Mouse (Mus musculus) ZHBTc4 (cell line): ENCODE measurements around the gene Plxnb2.

ENCODE experiments used
- DNase-seq: peaks from one replicate; pipeline ENCODE4 v3.0.0-alpha.2; 2011; ENCODE audit warnings: low read depth, low spot score

Plxnb2 gene

DNA sequence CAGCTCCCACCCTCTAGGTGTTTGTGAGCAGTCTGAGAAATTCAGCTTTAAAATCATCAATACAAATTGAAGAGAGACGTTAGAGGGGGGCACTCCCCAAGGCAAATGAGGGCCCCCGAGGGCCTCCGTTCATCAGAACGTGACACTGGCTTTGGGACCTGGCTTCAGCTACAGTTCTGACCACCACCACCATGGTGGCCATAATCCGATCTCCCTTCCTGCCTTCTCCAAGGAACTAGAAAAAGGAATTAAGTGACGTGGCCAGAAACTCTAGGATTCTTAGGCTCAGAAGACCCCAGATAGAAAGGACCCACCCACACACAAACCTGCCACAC, 991 bp downstream of the Plxnb2 start:
- no peak for DNase-seq

DNA sequence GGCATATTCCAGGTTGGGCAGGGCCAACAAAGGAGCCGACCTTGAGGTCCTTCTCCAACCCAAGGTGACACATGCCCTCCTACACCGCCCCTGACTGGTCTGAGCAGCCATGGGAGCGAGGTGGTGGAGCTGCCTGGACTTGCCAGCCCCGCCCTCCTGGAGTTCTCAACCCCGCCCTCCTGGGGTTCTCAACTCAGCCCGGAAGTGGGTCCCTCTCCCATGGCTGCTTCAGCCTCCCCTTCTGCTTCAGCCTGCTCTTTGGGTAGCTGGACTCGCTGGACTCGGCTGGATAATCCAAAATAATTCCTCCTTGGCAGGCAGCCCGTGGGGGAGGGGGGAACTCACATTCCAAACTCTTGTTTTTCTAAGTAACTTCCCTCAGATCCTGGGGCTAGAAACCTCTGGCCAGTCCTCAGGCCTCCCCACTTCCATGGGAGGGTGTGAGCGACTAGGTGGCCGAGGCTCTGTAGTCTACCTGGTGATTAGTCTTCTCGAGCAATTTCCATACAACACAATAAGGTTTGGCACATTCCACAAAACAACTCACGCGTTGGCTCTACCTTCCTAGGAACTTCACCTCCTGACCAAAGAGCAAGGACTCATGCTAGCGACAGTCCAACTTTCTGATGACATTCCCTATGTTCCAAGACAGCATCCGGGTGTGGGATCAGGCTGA, 1.5 kb downstream of the Plxnb2 start:
- peak; percentile 97 for DNase-seq

DNA sequence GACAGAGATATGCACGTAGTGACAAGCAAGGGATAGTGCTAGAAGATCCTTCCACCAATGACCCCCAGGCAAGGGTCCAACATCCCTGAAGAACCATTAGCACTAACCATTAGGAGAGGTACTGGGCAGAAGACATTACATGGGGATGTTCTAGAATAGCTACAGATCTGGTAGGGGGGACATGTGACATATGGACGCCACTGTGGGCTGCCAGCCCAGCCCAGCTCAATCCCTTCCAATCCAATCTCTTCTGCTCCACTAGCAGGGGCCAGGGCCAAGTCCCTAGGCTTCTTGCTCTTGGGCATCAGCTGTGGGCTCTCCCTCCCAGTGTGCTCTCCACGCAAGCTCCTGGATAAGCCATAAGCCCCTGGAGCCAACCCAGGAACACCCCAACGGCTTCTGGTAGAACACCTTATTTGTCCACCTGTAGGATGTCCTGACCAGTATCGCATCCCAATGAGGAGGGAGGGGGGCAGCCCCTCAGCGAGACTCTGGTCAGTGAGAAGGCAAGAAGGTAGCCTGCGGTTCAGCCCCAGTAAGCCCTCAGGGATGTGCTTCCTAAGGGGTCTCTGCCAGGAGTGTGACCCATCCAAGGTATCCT, 2.2 kb downstream of the Plxnb2 start:
- no peak for DNase-seq

DNA sequence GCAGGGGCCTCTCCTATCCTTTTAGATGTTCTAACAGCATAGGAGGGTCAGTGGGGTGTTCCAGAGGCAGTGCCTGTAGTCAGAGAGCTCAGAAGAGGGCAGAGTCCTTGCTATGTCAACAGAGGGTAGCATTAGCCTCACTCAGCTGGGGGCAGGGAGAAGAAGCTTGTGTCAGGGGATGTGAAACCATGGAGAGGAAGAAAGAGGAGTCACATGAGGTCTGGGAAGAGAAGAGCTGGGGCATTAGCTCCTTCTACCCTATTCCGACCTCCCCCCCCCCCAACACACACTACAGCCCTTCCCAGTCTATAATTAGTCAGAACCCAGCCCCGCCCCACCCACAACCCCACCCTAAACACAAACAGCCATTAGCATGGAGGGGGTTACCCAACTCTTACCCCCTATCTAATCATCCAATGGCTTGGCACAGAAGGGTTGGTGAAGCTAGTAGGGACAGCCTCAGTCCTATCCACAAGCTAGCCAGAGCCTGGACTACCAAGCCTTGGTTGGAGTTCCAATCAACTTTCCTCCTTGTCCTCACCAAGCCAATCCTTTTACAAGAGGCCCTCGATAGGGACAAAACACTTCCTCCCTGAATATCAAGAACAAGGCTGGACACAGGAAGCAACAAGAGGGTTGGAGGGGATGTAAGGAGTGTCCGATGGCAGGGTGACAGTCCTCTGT, 2.9 kb downstream of the Plxnb2 start:
- DNase-seq, result no peak

DNA sequence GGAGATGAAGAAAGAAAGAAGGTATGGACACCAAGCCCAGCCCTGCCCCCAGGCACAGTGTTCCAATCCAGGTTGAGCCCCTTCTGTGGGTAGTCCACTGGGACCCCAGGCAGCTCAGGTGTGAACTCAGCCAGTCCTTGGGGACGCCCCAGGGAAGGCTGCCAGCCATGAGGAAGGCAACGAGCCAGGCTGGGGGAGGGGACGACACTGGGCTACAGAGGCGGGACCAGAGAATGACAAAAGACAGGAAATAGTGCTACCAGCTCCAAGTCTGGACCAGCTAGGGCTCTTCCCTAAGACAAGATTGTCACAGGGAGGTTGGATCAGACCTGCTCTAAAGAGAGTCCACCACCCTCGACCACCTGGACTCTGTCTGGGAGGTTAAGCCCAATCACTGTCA, 3.5 kb downstream of the Plxnb2 start:
- peak; percentile 88 for DNase-seq

DNA sequence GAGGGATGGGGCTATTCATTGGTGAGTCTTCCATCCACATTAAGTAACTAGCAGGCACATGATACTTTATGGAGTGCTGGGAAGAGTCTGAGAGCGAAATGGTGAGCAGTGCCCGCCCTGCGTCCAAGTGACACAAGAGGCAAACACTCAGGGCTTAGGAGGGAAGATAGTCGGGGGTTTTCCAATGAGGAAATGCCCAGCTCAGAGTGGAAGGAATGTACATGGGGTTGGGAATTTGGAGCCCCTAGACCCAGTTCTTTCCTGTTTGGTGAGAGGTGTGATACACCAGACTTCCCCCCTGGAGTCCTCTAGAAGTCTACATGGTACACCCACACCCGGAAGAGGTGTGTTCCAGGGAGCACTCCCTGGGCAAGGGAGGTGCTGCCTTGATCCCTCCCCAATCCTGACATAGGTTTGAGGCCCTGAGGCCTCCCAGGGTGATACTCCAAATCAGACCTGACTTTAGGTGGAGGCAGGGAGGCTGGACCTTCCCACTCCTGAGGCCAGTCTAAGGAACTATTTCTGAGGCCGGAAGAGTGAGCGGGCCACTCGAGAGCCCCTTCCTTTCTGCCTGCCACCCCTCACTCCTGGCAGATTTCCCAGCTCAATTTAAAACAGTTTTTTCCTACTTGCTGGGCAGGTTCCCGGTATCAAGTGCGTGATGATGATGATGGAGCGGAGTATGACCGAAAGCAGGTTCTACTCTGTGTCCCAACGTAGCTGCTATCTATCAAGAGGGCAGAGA, 5.0 kb downstream of the Plxnb2 start:
- DNase-seq, result no peak

DNA sequence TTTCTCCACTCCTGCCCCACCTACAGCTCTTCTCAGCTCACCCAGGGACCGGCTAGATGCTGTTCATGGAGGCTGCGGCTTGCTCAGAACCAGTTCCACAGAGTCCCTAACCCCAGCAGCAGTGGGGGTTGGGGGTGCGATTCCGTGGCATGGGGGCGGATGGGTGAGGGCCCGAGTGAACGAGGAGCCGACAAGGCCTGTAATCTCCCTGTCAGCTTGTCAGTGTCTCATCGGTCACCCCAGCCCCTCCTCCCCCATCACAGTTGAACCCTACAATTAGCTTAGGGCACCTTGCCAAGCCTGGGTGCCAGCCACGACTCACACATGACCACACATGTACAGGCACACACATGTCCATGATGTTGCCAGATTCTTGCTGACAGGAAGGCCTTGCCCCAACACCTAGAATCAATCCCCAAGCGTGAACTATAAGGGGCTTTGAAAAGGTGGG, 5.7 kb downstream of the Plxnb2 start:
- DNase-seq, result no peak

DNA sequence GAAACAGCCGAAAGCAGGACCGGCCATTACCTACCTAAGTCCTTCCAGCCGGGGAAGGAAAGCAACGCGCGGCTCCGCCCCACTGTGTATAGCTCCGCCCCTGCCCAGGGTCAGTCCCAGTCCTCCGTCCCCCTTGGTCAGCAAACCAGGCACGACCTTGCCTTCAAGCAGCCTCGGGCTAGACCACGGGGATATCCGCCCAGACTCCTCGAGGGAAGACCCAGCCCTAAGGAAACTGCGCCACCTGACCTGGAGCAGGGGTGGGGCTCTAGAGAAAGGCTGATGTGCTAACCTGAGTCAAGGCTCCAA, 6.7 kb downstream of the Plxnb2 start:
- peak; percentile 59 for DNase-seq

DNA sequence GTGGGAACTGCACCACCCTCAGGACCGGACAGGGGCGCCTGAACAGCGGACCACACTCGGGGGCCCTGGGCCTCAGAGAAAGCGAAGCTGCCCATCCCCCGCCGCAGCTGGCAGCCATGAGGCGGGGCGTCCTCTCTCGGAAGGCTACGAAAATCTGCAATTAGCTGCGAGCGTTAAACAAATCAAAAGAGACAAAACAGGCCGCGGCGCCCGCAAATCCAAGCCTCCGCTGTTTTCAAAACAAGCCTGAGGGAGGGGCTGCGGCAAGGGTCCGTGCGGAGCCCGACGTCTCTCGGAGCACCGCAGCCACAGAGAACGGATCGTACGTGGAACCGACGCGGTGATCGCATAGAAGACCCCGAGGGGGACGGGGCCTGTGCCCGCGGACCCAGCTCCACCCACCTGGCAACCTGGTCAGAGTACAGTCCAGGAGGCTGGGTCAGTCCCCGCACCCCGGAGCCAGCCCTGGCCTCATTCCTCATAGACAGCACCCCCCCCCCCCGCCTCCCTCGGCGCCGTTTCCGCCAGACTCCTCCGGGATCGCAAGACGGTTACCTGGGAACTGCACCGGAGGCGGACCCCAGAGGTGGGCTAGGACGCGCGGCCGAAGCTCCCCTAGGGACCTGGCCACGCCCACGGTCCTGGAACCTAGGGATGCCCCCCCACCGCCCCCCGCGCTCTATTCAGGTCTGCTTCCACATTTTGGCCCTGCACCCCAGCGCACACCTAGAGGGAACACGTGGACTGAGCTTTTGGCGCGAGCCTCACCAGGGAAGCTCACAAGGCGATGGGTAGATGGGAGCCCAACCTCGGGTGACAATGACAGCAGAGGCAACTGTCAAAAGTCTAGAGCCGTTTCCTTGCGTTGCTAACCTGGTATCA, 7.3 kb downstream of the Plxnb2 start:
- no peak for DNase-seq

DNA sequence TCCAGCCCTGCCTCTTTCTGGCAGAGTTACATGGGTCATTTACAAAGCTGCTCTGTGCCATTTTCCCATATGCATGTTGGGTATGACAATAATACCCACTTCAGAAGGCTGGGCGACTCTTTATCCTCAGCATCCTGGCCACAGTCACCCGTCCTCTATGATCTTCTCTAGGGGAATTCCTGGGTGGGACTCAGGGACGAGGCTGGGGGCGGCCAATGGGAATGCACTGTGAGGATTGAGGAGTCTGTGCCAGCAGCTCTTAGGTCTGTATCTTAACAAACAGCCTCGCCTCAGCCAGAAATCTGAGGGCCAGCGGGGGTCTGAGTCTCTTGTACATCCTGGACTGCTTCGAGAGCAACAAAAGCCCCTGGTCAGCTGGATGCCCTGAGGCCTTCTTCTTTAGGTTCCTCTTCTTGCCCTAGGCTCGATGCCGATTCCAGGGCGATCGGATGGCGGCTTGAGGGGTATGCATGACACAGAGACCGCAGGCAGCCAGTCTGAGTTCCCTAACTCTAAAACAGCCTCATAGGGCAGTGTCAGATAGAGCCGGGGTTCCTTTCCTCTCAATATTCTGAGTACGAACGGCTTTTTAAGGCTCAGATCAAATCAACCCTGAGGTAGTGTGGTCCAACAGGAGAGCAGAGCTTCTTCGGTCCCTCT, 8.2 kb downstream of the Plxnb2 start:
- DNase-seq, result no peak

DNA sequence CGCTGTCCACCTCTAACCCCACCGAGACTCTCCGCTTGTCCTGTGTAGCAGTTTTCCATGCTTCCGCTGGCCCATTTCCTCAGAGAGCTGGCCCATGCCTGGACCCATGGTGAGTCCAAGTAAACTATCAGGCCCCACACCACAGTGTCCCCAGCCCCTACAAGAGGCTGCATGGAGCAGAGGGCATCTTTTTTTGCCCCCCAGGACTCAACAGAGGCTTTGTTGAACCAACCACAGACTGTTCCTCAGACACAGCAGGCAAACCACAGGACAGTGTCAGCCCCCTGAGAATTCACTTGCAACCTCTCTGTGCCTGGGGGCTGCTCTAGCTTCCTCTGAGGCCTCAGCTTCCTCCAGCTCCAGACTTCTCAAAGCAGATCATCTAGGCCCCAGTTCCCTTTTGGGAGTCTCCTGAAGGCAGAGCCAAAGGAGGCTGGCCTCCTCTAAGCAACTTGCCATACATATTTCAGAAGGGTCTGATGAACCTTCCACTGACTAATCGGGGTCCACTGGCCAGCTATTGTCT, 9.0 kb downstream of the Plxnb2 start:
- DNase-seq, result no peak

DNA sequence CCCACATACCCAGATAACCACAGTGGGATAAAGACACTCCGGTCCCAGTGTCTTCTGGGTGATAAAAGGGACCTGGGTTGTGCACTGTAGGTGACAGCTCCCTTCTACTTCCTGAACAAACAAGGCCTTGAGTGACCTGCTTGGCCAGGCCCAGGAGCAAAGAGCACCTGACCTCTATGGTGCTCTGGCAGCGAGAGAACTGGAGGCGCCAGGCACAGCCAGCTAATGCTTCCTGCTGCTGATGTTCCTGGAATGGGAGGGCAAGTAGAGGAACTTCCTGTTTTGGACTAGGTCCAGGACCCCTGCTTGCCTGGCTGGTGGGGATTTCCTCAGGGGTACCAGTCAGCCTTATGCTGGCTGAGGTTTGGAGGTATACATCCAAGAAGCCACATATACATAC, 10.5 kb downstream of the Plxnb2 start:
- DNase-seq, result no peak

DNA sequence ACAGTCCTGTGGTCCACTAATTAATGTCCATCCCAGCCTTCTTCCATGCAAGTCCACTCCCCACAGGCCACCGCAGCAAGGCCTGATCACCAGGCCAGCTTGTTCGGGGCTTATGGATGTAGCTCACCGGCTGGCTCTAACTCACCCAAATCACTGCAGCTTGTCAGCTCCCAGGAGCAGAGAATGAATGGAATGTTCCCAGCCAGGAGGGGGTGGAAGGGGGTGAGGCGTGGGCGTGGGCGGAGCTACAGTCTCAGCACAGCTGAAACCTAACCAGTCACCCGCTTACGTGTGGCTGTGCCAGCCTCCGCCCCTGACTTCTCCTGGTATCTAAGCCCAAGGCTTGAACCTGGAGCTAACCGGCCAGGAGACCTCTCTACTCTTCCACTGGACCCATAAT, 11.2 kb downstream of the Plxnb2 start:
- DNase-seq, result peak; percentile 95

DNA sequence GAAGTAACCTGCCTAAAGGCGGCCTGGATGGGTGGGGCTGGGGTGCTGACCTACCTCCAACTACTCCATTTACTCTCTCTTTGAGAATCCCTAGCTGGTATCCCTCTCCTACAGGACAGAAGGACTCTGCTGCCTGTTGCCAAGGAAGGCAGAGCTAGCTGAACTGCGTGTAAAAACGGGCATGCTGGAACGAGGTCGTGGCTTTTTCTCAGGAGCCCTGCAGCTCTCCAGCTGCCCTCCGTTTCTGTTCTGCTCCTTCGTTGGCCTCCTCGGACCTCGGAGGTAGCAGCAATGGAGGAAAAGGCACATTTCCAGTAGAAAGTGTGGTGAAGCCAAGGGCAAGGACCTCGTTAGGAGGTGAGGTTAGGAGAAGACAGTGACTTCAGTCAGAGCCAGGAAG, 11.7 kb downstream of the Plxnb2 start:
- DNase-seq, result no peak

DNA sequence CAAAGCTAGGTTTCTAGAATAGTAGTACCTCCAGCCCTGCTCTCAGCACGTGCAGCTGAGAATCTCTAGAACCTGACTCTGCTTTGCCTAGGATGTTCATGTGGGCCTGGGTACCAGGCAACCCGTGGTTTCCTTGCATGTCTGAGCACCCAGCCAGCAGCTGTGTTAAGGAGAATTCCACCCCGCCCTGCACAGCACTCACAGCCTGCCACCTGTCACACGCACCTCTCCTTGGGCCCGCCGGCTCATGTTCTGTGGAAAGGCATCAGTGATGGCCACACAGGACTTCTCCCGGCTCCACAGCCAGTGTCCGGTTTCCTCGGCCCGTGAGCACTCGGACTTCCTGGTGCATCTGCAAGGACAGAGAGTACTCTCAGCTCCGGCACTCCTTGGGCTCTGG, 15.1 kb downstream of the Plxnb2 start:
- DNase-seq, result no peak

DNA sequence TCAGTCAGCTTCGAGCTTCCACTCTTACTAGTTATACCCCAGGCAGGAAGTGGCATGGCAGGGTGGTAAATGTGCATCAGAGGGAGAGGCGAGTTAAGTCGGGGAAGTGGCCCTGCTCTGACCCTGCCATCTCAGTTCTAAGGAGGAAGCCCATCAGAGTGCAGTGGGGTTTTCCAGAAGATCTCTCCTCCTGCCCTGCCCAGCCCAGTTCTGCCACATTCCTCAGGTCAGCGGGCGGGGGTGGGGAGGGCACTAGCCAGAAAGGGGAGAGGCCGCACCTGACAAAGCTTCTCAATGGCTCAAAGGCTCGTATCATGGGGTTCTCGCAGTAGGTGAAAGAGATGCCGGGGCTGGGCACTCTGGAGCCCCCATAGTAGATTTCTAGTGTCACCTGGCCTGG, 19.2 kb downstream of the Plxnb2 start:
- DNase-seq, result no peak

DNA sequence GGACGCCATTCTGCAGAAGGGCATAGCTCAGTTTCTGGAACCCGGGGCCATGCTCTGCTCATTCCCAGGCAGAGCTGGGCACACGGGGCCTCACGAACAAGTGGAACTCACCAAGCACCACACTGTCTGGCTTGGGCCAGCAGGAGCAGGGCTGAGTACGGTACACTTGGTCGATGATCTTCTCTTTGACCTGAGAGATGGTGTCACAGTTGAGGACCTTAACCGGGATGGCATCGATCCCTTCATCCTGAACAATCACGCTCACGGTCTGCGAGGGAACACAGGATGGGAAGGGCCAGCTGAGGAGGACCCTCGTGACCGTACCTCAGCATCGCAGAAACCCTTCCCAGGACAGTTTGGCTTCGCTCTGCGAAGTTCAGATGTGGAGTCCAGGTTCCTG, 22.1 kb downstream of the Plxnb2 start:
- DNase-seq, result no peak

DNA sequence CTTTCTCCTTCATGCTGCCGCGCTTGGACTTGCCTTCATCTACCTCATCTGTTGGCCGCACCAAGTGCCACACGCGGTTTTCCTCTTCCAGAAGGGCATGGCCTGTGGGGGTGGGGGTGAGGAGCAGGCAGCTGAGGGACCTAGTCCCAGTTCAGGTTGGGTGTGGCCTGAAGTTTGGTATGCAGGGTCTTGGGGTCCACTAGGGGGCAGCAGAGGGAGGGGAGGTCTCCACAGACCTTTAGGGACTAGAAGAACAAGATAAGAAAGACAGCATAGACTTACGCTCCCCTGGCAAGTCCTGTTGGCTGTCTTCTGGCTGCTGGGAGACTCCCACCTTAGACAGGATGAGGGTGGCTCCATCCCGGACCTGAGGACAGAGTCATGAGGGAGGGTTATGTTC, 22.6 kb downstream of the Plxnb2 start:
- peak; percentile 93 for DNase-seq

DNA sequence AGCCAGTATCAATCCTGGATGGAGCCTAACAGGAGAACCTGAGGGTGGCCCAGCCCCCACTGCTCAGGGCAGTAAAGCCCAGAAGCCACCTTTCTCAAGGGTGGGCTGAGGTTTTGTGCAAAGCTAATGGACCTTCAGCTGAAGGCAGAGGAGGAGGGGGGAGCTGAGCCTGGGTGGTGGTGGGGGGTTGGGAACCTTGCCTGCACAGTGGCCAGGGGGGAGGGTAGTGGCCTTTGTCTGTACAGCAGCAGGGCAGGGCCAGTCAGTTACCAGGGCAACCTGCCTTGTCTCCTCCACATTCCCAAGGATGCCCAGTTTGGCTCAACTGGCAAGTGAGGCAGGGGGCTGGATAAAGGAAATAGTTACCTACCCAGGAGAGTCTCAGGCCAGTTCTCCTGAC, 28.3 kb downstream of the Plxnb2 start:
- DNase-seq, result no peak

DNA sequence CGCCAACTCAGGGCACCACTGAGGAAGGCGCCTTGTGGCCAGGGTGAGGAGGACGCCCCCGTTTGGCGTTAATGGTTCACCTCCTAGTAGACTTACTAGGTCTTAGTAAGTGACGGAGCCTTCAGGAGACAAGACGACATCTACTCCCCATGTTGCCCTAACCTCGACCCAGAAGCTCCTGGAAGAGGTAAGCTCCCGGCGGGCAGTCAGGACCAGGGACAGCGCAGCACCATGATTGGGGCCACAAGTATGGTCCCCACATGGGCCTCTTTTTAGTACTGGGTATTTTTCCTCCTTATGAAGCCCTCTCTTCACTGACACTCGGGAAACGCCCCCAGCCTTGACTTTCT, 30.6 kb downstream of the Plxnb2 start:
- peak; percentile 74 for DNase-seq
